Mouse (Mus musculus) liver, embryonic 14.5 days (tissue): ENCODE results near the gene Cbx8. TPM values are rescaled to one million over a fixed set of nuclear protein-coding genes. Genes with fewer than 3 reads are reported as not detected.

Source experiments
- ATAC-seq: fragments of 200-750 bp; cut with Nextera tagmentation; 2 replicates; pipeline ENCODE4 v1.8.0; 2017; ENCODE audit warnings: moderate number of reproducible peaks, mild to moderate bottlenecking, moderate library complexity; ENCODE audit not compliant: insufficient read depth
- DNase-seq, 3 experiments: peaks; one replicate each; pipeline ENCODE4 v3.0.0-alpha.2; 2012 to 2013; ENCODE audit warnings: low read depth in 3 of 3, low spot score in 3 of 3
- H3K27ac ChIP-seq: fragments of 300-500 bp; sonication (generic); 2 replicates; pipeline ENCODE4 v1.5.1; 2014; ENCODE audit warnings: moderate library complexity, mild to moderate bottlenecking, control low read depth, inconsistent platforms
- H3K27me3 ChIP-seq: fragments of 300-500 bp; sonication (generic); 2 replicates; pipeline ENCODE4 v1.6.1; 2014; ENCODE audit warnings: mild to moderate bottlenecking, low read length, moderate library complexity; ENCODE audit not compliant: control insufficient read depth, insufficient read depth
- H3K36me3 ChIP-seq: fragments of 300-500 bp; sonication (generic); replicated peaks from 2 replicates; pipeline ENCODE4 v1.6.1; 2014; ENCODE audit warnings: low read depth; ENCODE audit not compliant: control insufficient read depth, insufficient read depth
- H3K4me1 ChIP-seq, 2 experiments: fragments of 200-500 bp in 1 of 2; fragments of 300-500 bp in 1 of 2; sonication (generic) in 1 of 2; replicated peaks; 2 replicates each; pipeline ENCODE4 v1.6.1; 2012 to 2014; ENCODE audit warnings: antibody characterized with exemption in 1 of 2, inconsistent platforms in 1 of 2, low read length in 1 of 2; ENCODE audit not compliant: control insufficient read depth in 2 of 2, insufficient read depth in 2 of 2
- H3K4me2 ChIP-seq: fragments of 300-500 bp; sonication (generic); 2 replicates; pipeline ENCODE4 v1.6.1; 2014; ENCODE audit warnings: low read depth, mild to moderate bottlenecking, control low read depth, moderate library complexity
- H3K4me3 ChIP-seq, 2 experiments: fragments of 200-500 bp in 1 of 2; fragments of 300-500 bp in 1 of 2; sonication (generic) in 1 of 2; 2 replicates each; pipeline ENCODE4 v1.5.1; 2012 to 2014; ENCODE audit warnings: low read depth in 2 of 2, low read length in 2 of 2, mild to moderate bottlenecking in 2 of 2, control low read depth in 1 of 2, inconsistent platforms in 1 of 2, moderate library complexity in 1 of 2; ENCODE audit not compliant: insufficient read depth in 1 of 2
- H3K9ac ChIP-seq: fragments of 300-500 bp; sonication (generic); replicated peaks from 2 replicates; pipeline ENCODE4 v1.6.1; 2014; ENCODE audit warnings: mild to moderate bottlenecking, control low read depth, moderate library complexity
- H3K9me3 ChIP-seq: fragments of 300-500 bp; sonication (generic); 2 replicates; pipeline ENCODE4 v1.6.1; 2016; ENCODE audit warnings: low read length, mixed read lengths; ENCODE audit not compliant: control insufficient read depth
- CTCF ChIP-seq: IDR thresholded peaks from 2 replicates; pipeline ENCODE4 v1.5.1; 2016; ENCODE audit warnings: antibody characterized with exemption, low read depth, control low read depth
- EP300 ChIP-seq: IDR thresholded peaks from 2 replicates; pipeline ENCODE4 v1.6.1; 2016; ENCODE audit warnings: antibody characterized with exemption, low read depth
- WGBS: fragments of 180-500 bp; shearing (Covaris S2); extraction: QIAGEN DNeasy Blood & Tissue Kit; methylation state at CpG from one replicate; pipeline ENCODE4 v1.1.7; 2014; ENCODE audit not compliant: insufficient replicate concordance; 5-methylcytosine and 5-hydroxymethylcytosine counted together
- polyA plus RNA-seq, 2 experiments: library from polyadenylated mRNA; depleted of rRNA in 1 of 2; stranded (reverse) in 1 of 2; unstranded in 1 of 2; fragments of >200 nt; fragmentation: Nextera tagmentation in 1 of 2; extraction: Ambion mirVana in 1 of 2; gene quantifications; 2 replicates each; pipeline versions ENCODE4 v1.2.1 to v1.2.3; 2012 to 2014

Cbx8 gene
- polyA plus RNA-seq, 2 experiments: 0.95 to 1.6 TPM

- 49% methylated on average over 4 of the region's 4 CpGs for WGBS
- no peak for ATAC-seq
- TF ChIP-seq CTCF (no peak), EP300 (no peak)
These were observed 39.2 kb downstream of the Cbx8 start for GRCm38 (mm10) chr11:119001493-119002128.

GRCm38 (mm10) chr11:119000877-119001276 is 39.9 kb downstream of the Cbx8 start:
- no peaks in the 10 kb centered on the region for H3K4me1 ChIP-seq
- no peak overlapping the region for H3K9ac ChIP-seq
- H3K4me2 ChIP-seq: no peak overlapping the region
- H3K36me3 ChIP-seq: no peaks in the 10 kb centered on the region
- TF ChIP-seq EP300: no peak
- TF ChIP-seq CTCF: peak; percentile 24; the same call in 1 of the 2 replicates
- no peak overlapping the region for H3K4me3 ChIP-seq
- no peaks in the 10 kb centered on the region for H3K9me3 ChIP-seq
- ATAC-seq (no peak), DNase-seq (no peak)
- H3K27me3 ChIP-seq: peaks cover 15% of the 10 kb centered on the region
- H3K27ac ChIP-seq: no peak overlapping the region
- WGBS: 50% methylated on average over 2 of the region's 2 CpGs

More at GRCm38 (mm10) chr11:119001493-119002128, 39.2 kb downstream of the Cbx8 start:
- no peak for DNase-seq
- no peak overlapping the region for H3K9ac ChIP-seq
- H3K27ac ChIP-seq: no peak overlapping the region
- H3K27me3 ChIP-seq: peaks cover 15% of the 10 kb centered on the region
- H3K9me3 ChIP-seq: no peaks in the 10 kb centered on the region
- H3K36me3 ChIP-seq: no peaks in the 10 kb centered on the region
- H3K4me3 ChIP-seq: no peak overlapping the region
- no peak overlapping the region for H3K4me2 ChIP-seq
- H3K4me1 ChIP-seq: no peaks in the 10 kb centered on the region

GRCm38 (mm10) chr11:118999361-118999804 is 41.4 kb downstream of the Cbx8 start:
- Histone ChIP-seq H3K27ac (no peak overlapping the region), H3K4me3 (no peak overlapping the region), H3K4me1 (no peaks in the 10 kb centered on the region), H3K4me2 (no peak overlapping the region), H3K9me3 (no peaks in the 10 kb centered on the region), H3K36me3 (no peaks in the 10 kb centered on the region), H3K9ac (no peak overlapping the region), H3K27me3 (peaks cover 15% of the 10 kb centered on the region)
- ATAC-seq: no peak
- 9% methylated on average over 26 of the region's 26 CpGs for WGBS
- no peak for TF ChIP-seq EP300
- TF ChIP-seq CTCF: no peak
- DNase-seq: no peak

- Histone ChIP-seq H3K9ac (no peak overlapping the region), H3K27ac (no peak overlapping the region), H3K36me3 (no peaks in the 10 kb centered on the region), H3K4me3 (no peak overlapping the region), H3K9me3 (no peaks in the 10 kb centered on the region), H3K27me3 (peaks cover 15% of the 10 kb centered on the region), H3K4me2 (no peak overlapping the region), H3K4me1 (0 out of 4 replicates have a peak, but pooled peaks cover 0 to under 1% of the 10 kb centered on the region in 2 experiments)
- TF ChIP-seq CTCF: peak; percentile 82
- no peak for TF ChIP-seq EP300
- no peak for ATAC-seq
- 12% methylated on average over 30 of the region's 30 CpGs for WGBS
- no peak for DNase-seq
These were observed 42.1 kb downstream of the Cbx8 start for GRCm38 (mm10) chr11:118998540-118999265.

- WGBS: 53% methylated on average over 3 of the region's 3 CpGs
- H3K4me1 ChIP-seq: 0 out of 4 replicates have a peak, but pooled peaks cover 0 to 2% of the 10 kb centered on the region in 2 experiments
- H3K4me2 ChIP-seq: no peak overlapping the region
- DNase-seq (no peak), ATAC-seq (no peak)
- no peaks in the 10 kb centered on the region for H3K36me3 ChIP-seq
- TF ChIP-seq CTCF (no peak), EP300 (no peak)
- H3K27me3 ChIP-seq: peaks cover 15% of the 10 kb centered on the region
- H3K4me3 ChIP-seq: no peak overlapping the region
- no peaks in the 10 kb centered on the region for H3K9me3 ChIP-seq
- H3K9ac ChIP-seq: no peak overlapping the region
- H3K27ac ChIP-seq: no peak overlapping the region
These were observed 43.6 kb downstream of the Cbx8 start for GRCm38 (mm10) chr11:118997182-118997581.
